Mouse (Mus musculus): ENCODE data around the gene Ccm2.
A peak's percentile ranks its signal among the peaks of the same experiment; 100 is the strongest.

The Ccm2 gene

GRCm38 (mm10) chr11:6586660-6587059 lies 40.0 kb downstream of the Ccm2 start:
- DNase-seq = no peak

- DNase-seq = no peak
Observed at GRCm38 (mm10) chr11:6587249-6587940, 40.7 kb downstream of the Ccm2 start.

GRCm38 (mm10) chr11:6588295-6588694 lies 41.6 kb downstream of the Ccm2 start:
- DNase-seq = no peak

GRCm38 (mm10) chr11:6589838-6590237 lies 43.2 kb downstream of the Ccm2 start:
- DNase-seq = no peak

- DNase-seq = no peak
Observed at GRCm38 (mm10) chr11:6590933-6591675, 44.4 kb downstream of the Ccm2 start.

- no peak for DNase-seq
Observed at GRCm38 (mm10) chr11:6593406-6593805, 46.7 kb downstream of the Ccm2 start.

- DNase-seq = no peak
Observed at GRCm38 (mm10) chr11:6594845-6595244, 48.2 kb downstream of the Ccm2 start.

- DNase-seq = no peak
Observed at GRCm38 (mm10) chr11:6595339-6595738, 48.7 kb downstream of the Ccm2 start.

GRCm38 (mm10) chr11:6596205-6596604 lies 49.5 kb downstream of the Ccm2 start:
- DNase-seq = no peak

- DNase-seq = no peak
Observed at GRCm38 (mm10) chr11:6596616-6597015, 49.9 kb downstream of the Ccm2 start.

- peak; percentile 50 for DNase-seq
Observed at GRCm38 (mm10) chr11:6597523-6597922, 50.8 kb downstream of the Ccm2 start.

- peak; percentile 30 for DNase-seq
Observed at GRCm38 (mm10) chr11:6598191-6598889, 51.7 kb downstream of the Ccm2 start.

GRCm38 (mm10) chr11:6599011-6599681 lies 52.5 kb downstream of the Ccm2 start:
- peak; percentile 50 for DNase-seq

GRCm38 (mm10) chr11:6599831-6600230 lies 53.1 kb downstream of the Ccm2 start:
- peak; percentile 31 for DNase-seq

GRCm38 (mm10) chr11:6600284-6600944 lies 53.7 kb downstream of the Ccm2 start:
- no peak for DNase-seq

GRCm38 (mm10) chr11:6601649-6602480 lies 55.2 kb downstream of the Ccm2 start:
- DNase-seq = no peak

GRCm38 (mm10) chr11:6602662-6603061 lies 56.0 kb downstream of the Ccm2 start:
- no peak for DNase-seq

- DNase-seq = no peak
Observed at GRCm38 (mm10) chr11:6603224-6603623, 56.5 kb downstream of the Ccm2 start.

- DNase-seq = peak; percentile 72
Observed at GRCm38 (mm10) chr11:6603887-6604603, 57.4 kb downstream of the Ccm2 start.

- DNase-seq = no peak
Observed at GRCm38 (mm10) chr11:6604604-6604936, 57.9 kb downstream of the Ccm2 start.

GRCm38 (mm10) chr11:6605021-6605481 lies 58.4 kb downstream of the Ccm2 start:
- DNase-seq = peak; percentile 47
